Mouse (Mus musculus): Measurements from ENCODE around the gene Slc25a19. TPM values are rescaled to one million over a fixed set of nuclear protein-coding genes. Genes with fewer than 3 reads are reported as not detected.

Gene Slc25a19
- 98.5 and 98.6 TPM in 2 replicates for polyA plus RNA-seq (2012; rRNA removed)

- TF ChIP-seq POLR2A (IDR thresholded peaks at IDR 0.05; ENCODE audit: control insufficient read depth, extremely low read depth, insufficient read depth, low read length, poor library complexity) (peak; percentile 53; the same call in 1 of the 2 replicates), CTCF (IDR thresholded peaks at IDR 0.05; ENCODE audit: borderline replicate concordance, control insufficient read depth, extremely low read depth, insufficient read depth, low read length, poor library complexity) (peak; percentile 38; the same call in 1 of the 2 replicates)
- no peaks in the 10 kb centered on the region for H3K27me3 ChIP-seq (ENCODE audit: control insufficient read depth, insufficient read depth, low read length)
- WGBS, result under 1% methylated on average over 47 of the region's 47 CpGs
- peak; percentile 98 for DNase-seq
- no peak within 1 kb of the TSS for H3K27ac ChIP-seq (ENCODE audit: control insufficient read depth, insufficient read depth, low read length)
- H3K4me1 ChIP-seq (replicated peaks; ENCODE audit: control insufficient read depth, insufficient read depth, low read length), result peaks cover 9% of the 10 kb centered on the region
- H3K36me3 ChIP-seq (ENCODE audit: control insufficient read depth, insufficient read depth, low read length), result peaks cover 2% of the 10 kb centered on the region
- peak within 1 kb of the TSS; percentile 78 for H3K4me3 ChIP-seq (ENCODE audit: control insufficient read depth, insufficient read depth, low read length)
Observed at GRCm38 (mm10) chr11:115627705-115628464, at the start of gene Slc25a19. TSS of gene Slc25a19 (minus strand) at chr11:115628295.

- peaks cover 34% of the 10 kb centered on the region for H3K4me1 ChIP-seq (replicated peaks; ENCODE audit: control insufficient read depth, insufficient read depth, low read length)
- WGBS, result 76% methylated on average over 3 of the region's 3 CpGs
- no peak for DNase-seq
- TF ChIP-seq POLR2A (IDR thresholded peaks at IDR 0.05; ENCODE audit: control insufficient read depth, extremely low read depth, insufficient read depth, low read length, poor library complexity) (no peak), CTCF (IDR thresholded peaks at IDR 0.05; ENCODE audit: borderline replicate concordance, control insufficient read depth, extremely low read depth, insufficient read depth, low read length, poor library complexity) (no peak)
- H3K4me3 ChIP-seq (ENCODE audit: control insufficient read depth, insufficient read depth, low read length), result no peak overlapping the region
- no peaks in the 10 kb centered on the region for H3K27me3 ChIP-seq (ENCODE audit: control insufficient read depth, insufficient read depth, low read length)
- no peak overlapping the region for H3K27ac ChIP-seq (ENCODE audit: control insufficient read depth, insufficient read depth, low read length)
- H3K36me3 ChIP-seq (ENCODE audit: control insufficient read depth, insufficient read depth, low read length), result 0 out of 2 replicates have a peak, but pooled peaks cover 3% of the 10 kb centered on the region
Observed at GRCm38 (mm10) chr11:115677511-115677910, 49.4 kb upstream of the Slc25a19 start.

DNA sequence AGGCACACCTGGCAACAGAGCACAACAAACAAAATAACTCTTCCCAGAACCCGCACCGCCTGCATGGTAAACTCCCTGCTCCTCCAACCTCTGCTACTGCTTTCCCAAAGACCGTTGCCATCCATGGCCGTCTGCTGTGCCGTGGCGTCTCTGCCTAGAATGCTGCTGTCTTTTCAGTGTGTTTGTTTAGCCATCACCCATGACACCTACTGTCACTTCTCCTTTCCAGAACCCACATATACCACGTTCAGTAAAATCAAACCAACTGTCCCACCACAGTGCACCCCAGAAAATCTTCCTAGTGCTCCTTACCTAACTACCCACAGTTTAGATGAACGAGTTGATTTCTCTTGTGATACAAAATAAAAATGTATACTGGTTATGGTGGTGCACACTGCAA is 48.6 kb upstream of the Slc25a19 start:
- TF ChIP-seq CTCF (IDR thresholded peaks at IDR 0.05; ENCODE audit: borderline replicate concordance, control insufficient read depth, extremely low read depth, insufficient read depth, low read length, poor library complexity), result no peak
- TF ChIP-seq POLR2A (IDR thresholded peaks at IDR 0.05; ENCODE audit: control insufficient read depth, extremely low read depth, insufficient read depth, low read length, poor library complexity), result no peak
- no peak overlapping the region for H3K4me3 ChIP-seq (ENCODE audit: control insufficient read depth, insufficient read depth, low read length)
- H3K36me3 ChIP-seq (ENCODE audit: control insufficient read depth, insufficient read depth, low read length), result 0 out of 2 replicates have a peak, but pooled peaks cover 3% of the 10 kb centered on the region
- no peaks in the 10 kb centered on the region for H3K27me3 ChIP-seq (ENCODE audit: control insufficient read depth, insufficient read depth, low read length)
- peaks cover 40% of the 10 kb centered on the region for H3K4me1 ChIP-seq (replicated peaks; ENCODE audit: control insufficient read depth, insufficient read depth, low read length)
- WGBS, result 44% methylated on average over 8 of the region's 8 CpGs
- no peak overlapping the region for H3K27ac ChIP-seq (ENCODE audit: control insufficient read depth, insufficient read depth, low read length)
- DNase-seq, result no peak

- WGBS, result 24% methylated on average over 9 of the region's 9 CpGs
- TF ChIP-seq CTCF (IDR thresholded peaks at IDR 0.05; ENCODE audit: borderline replicate concordance, control insufficient read depth, extremely low read depth, insufficient read depth, low read length, poor library complexity) (no peak), POLR2A (IDR thresholded peaks at IDR 0.05; ENCODE audit: control insufficient read depth, extremely low read depth, insufficient read depth, low read length, poor library complexity) (no peak)
- peak; percentile 19 for DNase-seq
- Histone ChIP-seq H3K4me1 (replicated peaks; ENCODE audit: control insufficient read depth, insufficient read depth, low read length) (peaks cover 49% of the 10 kb centered on the region), H3K27me3 (ENCODE audit: control insufficient read depth, insufficient read depth, low read length) (no peaks in the 10 kb centered on the region), H3K4me3 (ENCODE audit: control insufficient read depth, insufficient read depth, low read length) (no peak overlapping the region), H3K36me3 (ENCODE audit: control insufficient read depth, insufficient read depth, low read length) (no peaks in the 10 kb centered on the region), H3K27ac (ENCODE audit: control insufficient read depth, insufficient read depth, low read length) (peak overlapping the region; percentile 2; the same call in 1 of the 2 replicates)
Observed at GRCm38 (mm10) chr11:115674235-115674865, 46.3 kb upstream of the Slc25a19 start.

DNA sequence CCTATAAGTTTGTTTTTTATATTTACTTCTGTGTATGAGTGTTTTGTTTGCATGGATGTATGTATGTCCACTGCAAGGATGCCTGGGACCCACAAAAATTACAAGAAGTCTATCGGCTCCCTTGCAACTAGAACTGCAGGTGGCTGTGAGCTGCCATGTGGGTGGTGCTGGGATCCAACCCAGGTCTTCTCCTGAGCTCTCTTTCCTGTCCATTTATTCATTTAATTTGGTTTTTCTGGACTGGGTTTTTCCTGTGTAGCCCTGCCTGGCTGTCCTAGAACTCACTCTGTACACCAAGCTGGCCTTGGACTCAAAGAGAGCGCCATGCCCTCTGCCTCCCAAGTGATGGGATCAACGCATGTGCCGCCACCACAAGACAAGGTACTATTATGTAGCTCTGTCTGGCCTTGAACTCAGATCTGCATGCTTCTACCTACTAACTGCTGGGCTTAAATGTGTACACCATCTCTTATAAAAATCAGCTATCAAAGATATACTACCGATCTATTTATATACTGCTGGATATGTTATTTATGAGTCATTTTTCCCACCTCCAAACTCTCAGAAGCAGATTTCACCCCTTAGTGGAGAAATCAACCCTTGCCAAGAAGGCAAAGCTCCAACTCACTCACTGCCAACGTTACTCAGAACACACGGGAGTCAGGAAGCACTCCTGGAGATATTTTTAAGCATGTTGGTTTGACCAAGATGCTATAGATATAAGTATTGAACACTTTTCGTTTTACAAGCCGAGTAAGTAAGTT is 45.6 kb upstream of the Slc25a19 start:
- TF ChIP-seq POLR2A (IDR thresholded peaks at IDR 0.05; ENCODE audit: control insufficient read depth, extremely low read depth, insufficient read depth, low read length, poor library complexity) (no peak), CTCF (IDR thresholded peaks at IDR 0.05; ENCODE audit: borderline replicate concordance, control insufficient read depth, extremely low read depth, insufficient read depth, low read length, poor library complexity) (no peak)
- 55% methylated on average over 9 of the region's 9 CpGs for WGBS
- DNase-seq, result no peak
- no peaks in the 10 kb centered on the region for H3K27me3 ChIP-seq (ENCODE audit: control insufficient read depth, insufficient read depth, low read length)
- H3K27ac ChIP-seq (ENCODE audit: control insufficient read depth, insufficient read depth, low read length), result peak overlapping the region; percentile 50; the same call in 1 of the 2 replicates
- no peak overlapping the region for H3K4me3 ChIP-seq (ENCODE audit: control insufficient read depth, insufficient read depth, low read length)
- H3K36me3 ChIP-seq (ENCODE audit: control insufficient read depth, insufficient read depth, low read length), result no peaks in the 10 kb centered on the region
- peaks cover 49% of the 10 kb centered on the region for H3K4me1 ChIP-seq (replicated peaks; ENCODE audit: control insufficient read depth, insufficient read depth, low read length)
